Mouse (Mus musculus) neutrophil, adult 5-6 weeks (primary cell): ENCODE results near the gene Gm8113. TPM values are rescaled to one million over a fixed set of nuclear protein-coding genes. Genes with fewer than 3 reads are reported as not detected.
"Not testable (repeated sequence)": the region's sequence is repeated elsewhere in the genome, so short reads cannot be mapped to it uniquely, and the experiment has no call there.

Source experiments
- ATAC-seq: fragments of 151-379, 151-347 bp; 2 replicates; pipeline ENCODE4 v1.8.0; 2017; ENCODE audit warnings: mild to moderate bottlenecking, moderate TSS enrichment; ENCODE audit not compliant: insufficient number of reproducible peaks, poor library complexity, low FRiP score, severe bottlenecking; ENCODE audit errors: extremely low read depth
- total RNA-seq: library from RNA; stranded (forward); fragments of 200-1000 nt; gene quantifications from 2 replicates; pipeline ENCODE4 v1.2.3, GENCODE M21; 2017

Gene Gm8113
- not detected in 2 replicates for total RNA-seq

DNA sequence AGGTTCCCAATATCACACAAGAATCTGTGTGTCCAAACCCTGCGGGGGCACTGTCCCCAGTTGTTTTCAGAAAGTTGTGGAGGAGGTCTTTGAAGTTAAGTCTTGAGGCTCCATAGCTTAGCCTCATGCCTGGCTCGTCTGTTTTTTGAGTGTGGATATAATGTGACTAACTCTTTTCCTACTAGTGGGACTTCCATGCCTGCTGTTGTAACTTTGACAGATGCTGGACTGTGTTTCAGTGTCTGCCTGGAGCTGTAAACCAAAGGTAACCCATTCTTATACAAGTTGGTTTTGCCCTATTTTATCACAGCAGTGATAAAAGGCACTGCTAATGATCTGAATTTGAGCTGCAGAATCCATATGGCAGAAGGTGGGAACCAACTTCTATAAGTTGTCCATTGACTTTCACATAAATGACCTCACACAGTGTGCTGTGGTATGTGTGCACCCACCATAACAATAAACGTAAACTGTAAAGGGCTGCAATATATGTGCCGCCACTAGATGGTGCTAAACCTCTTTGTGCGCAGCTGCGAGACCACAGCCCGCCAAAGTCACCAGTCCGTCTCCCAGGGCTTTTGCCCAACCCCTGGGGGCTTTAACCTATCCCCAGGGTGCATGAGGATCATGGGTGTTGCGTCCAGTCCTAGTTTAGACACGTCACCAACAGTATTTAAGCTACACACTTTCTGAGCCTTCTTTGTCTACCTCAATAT lies at the start of gene Gm8113:
Gene Gm8113, plus strand, starts transcription at position 703 of the 716 bp plus-strand sequence.
- not testable (repeated sequence) for ATAC-seq

DNA sequence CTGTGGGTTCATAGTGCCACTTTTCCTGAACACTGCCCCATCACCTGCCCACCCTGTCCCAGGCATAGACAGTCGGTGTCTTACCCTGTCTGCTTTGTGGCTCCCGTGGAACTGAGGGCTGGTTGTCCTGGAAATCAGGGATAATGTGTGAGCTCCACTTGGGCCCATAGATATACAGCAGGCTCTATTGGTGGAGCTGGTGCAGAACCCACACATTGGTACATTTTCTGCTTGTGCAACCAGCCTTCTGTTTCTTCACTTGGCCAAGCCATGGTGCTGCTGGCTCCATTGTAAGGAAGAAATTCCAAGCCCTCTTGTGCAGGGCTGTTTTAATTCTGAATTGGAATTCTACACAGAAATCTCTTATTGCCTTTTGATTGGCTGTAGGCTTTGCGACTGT lies 49.8 kb upstream of the Gm8113 start, which contains the start of gene Ear1:
Gene Ear1, minus strand, starts transcription at position 101 of the 400 bp plus-strand sequence.
- not testable (repeated sequence) for ATAC-seq

DNA sequence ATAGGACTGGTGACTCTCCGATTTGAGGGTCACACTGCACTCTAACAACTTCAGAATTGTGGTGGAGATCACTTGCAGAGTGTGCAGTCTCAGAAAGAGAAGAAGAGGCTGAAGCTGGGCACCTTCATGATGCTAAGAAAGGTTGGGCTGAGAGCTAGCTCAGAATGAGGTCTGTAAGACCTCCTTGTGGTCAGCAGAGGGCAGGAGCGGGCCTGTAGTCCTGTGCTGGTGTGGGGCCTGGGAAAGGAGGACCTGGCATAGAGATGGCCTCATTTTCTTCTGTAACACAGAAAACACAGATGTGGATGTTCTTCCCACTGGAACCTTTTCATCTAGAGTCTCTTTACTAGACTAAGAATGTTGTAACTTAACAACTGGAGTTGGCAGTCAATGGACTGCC lies 47.4 kb upstream of the Gm8113 start:
- peak; percentile 69 for ATAC-seq

DNA sequence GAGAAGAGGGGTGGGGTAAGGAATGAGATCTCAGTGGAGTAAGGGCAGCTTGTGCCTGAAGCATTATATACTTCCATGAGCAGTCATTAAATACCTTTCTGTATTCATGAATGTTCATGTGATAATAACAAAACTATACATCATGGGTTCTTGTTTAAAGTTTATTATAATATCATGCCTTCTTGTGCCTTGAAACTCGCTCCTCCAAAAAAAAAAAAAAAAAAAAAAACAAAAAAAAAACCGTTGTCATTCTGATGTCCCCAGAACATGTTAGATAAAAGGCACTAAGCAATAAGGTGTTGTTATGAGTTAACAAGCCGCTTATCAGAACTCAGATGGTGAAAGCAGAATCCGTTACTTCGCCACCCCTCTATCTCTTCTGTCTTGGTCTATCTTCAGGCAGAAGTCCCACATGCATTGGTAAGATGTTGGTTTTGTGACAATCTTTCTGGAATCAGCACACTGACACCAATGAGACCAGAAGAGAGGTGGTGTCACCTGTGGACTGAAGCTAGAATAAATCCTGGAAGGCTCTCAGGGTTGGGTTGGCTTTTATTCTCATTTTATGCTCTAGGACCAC lies 45.1 kb upstream of the Gm8113 start:
- ATAC-seq, result not testable (repeated sequence)

DNA sequence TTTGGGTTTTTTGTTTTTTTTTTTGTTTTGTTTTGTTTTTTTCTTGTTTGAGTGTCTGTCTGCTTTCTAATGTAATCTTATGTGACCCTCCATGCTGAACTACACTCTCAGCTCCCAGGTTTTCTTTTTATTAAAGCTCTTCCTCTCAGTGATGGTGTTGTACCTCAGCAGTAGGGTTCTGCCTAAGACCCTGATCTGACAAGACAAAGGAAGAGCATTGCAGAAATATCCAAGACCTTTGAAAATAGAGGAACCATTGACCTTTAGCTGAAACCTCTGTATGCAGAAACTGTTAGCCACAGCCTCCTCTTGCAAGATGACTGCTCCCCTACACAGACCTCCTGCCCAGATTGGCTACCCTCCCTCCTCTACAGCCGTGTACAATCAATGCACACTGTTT lies 39.0 kb upstream of the Gm8113 start:
- ATAC-seq, result not testable (repeated sequence)

DNA sequence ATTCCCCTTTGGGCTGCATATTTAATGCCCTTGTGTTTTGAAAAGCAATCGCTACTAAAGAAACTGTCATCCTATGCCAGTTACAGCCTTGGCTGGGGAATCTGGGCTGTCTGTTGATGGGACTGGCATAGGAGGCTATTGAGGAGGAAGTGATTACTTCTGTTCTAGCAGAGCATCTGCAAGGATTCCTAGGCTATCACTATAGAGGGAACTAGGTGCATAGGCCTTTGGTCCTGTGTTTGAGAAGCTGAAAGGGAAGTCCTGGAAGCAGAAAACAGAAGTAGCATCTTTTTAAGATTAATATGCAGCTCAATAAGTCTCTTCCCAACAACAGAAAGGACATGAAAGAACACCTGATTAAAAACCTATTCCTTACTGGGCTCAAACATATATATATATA lies 33.9 kb upstream of the Gm8113 start:
- 0 out of 2 replicates have a peak, but pooled peaks have one; percentile 33 for ATAC-seq

DNA sequence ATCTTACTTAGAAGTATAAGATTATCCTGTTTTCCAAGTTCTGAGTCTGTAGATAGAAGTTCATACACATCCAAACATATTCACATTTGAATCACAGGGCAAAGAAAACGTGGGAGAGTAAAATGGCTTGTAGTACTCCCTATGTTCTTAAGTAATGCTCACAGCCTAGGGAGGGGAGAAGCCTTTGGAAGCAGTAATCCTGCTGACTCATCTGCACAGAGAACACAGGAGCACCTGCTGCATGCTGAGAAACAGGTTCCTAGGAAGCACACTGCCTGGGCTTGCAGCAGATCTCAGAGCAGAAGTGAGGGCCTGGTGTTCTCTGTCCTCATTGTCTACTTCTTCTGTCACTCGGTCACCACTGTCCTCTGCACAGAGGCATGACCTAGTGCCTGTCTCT lies 29.8 kb upstream of the Gm8113 start:
- not testable (repeated sequence) for ATAC-seq

DNA sequence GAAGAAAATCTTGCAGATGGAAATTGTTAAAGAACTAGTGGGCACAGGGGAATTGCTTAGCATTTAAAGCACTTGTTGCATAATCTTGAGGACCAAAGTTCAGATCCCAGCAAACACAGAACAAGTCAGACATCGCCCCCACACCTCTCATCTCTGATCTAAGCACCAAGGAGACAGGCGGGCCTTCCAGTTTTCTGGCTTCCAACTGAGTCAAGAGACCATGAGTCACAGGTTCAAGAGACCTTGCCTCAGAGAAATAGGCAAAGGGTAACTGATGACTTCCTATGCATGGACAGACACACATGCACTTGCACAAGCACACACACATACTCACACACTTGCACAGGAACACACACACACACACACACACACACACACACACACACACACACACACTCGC lies 26.6 kb upstream of the Gm8113 start:
- not testable (repeated sequence) for ATAC-seq

DNA sequence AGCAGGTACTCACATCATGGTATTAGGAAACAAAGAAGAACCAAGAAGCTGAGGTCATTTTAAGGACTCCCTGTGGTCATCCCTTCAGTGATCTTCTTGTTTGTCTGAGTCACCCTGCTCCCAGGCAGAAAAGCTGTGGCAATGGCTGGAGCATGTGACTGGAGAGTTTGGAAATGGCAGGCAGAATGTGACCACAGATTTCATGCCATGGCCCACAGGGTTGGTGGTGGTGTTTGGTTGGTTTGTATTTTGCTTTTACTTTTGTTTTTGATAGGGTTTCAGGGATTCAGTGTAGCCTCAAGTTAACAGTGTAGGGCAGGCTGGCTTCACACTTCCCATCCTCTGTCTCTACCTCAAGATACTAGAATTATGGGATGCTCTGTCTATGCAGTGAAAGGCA lies 7.0 kb upstream of the Gm8113 start:
- not testable (repeated sequence) for ATAC-seq

DNA sequence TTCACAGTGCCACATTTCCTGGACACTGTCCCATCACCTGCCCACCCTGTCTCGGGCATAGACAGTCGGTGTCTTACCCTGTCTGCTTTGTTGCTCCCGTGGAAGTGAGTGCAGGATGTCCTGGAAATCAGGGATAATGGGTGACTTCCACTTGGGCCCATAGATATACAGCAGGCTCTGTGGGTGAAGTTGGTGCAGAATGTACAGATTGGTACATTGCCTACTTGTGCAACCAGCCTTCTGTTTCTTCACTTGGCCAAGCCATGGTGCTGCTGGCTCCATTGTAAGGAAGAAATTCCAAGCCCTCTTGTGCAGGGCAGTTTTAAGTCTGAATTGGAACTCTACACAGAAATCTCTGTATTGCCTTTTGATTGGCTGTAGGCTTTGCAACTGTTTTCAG lies 1.7 kb upstream of the Gm8113 start, which contains the start of gene Ear10:
Gene Ear10, minus strand, starts transcription at position 101 of the 400 bp plus-strand sequence.
- ATAC-seq, result not testable (repeated sequence)

DNA sequence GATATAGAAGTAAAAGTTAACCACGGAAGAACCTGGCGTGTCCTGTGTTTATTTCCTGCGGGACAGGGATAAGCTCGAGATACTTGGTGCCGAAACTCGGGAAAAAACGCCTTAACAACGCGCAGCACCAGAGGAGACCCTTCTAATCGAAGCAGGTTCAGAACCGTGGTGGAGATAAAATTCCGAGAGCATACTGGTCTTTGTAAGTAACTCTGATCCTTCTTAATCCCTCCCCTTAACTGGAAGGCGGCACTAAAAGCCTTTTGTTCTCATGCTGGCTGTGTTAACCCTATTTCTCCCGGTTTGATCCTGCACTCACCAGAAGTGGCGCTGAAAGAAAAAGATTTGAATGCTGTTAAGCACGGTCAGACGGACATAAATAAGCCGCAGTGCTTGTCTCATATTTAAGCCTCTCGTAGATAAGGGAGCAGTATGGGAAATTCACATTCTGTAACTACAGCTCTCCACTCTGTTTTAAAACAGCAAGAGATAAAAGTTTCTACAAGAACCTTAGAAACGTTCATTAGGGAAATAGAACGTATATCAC lies 287 bp downstream of the Gm8113 start:
- ATAC-seq, result not testable (repeated sequence)

DNA sequence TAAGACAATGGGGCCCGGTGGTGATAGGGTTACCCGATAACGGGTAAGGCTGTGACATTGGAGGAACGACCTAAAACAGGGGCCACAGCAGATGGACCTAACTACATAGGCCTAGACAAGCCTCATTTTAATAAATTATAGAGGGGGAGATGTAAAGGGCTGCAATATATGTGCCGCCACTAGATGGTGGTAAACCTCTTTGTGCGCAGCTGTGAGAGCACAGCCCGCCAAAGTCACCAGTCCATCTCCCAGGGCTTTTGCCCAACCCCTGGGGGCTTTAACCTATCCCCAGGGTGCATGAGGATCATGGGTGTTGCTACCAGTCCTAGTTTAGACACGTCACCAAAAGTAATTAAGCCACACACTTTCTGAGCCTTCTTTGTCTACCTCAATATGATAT lies 7.8 kb downstream of the Gm8113 start:
- ATAC-seq, result not testable (repeated sequence)

DNA sequence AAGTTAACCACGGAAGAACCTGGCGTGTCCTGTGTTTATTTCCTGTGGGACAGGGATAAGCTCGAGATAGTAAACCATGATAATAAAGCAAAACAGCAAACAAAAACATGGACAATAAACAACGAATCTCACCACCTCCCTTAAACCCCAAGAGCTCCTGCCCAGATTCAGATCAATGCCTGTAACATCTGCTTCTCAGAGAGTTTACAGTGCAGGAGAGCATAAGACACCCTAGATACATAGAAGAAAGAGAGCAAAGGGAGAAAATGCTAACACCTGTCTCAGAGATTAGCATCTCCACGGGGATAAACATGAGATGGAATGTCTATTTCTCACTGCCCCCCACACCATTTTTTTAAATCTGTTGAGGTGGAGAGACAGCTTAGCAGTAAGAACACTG lies 8.2 kb downstream of the Gm8113 start:
- not testable (repeated sequence) for ATAC-seq

DNA sequence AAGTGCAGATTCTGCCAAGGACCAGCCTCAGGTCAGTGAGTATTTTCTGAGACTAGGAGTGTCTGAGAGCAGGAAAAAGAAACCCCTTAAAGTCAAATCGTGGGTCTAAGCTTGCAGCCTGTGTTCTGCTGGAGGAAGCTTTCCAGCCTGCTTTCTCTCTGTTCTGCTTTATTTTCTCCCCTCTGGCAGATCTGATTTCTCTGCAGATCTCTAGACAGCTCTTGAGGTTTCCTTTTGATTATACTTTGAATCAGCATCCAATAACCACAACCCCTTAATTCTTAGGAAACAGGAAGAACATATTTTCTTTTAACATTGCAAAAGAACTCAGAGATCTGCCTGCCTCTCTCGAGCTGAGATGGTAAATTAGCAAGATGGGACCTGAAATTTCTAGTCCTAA lies 28.2 kb downstream of the Gm8113 start:
- not testable (repeated sequence) for ATAC-seq

DNA sequence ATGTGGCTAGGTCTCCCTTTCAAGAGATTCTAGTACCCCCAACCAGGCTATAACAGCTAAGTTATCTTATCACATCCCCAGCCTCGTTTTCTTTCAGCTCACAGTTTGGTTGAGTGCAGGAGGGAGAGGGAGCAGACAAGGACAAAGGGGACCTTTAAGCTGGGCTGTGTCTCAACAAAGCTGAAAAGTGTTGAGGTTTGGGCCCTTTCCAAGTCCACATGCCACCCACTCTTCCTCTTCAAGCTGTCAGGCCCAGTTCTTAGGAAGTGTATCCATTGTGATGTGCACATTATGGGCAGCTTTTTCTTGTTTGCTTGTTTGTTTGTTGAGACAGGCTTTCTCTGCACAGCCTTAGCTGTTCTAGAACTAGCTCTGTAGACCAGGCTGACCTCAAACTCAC lies 29.9 kb downstream of the Gm8113 start:
- not testable (repeated sequence) for ATAC-seq

DNA sequence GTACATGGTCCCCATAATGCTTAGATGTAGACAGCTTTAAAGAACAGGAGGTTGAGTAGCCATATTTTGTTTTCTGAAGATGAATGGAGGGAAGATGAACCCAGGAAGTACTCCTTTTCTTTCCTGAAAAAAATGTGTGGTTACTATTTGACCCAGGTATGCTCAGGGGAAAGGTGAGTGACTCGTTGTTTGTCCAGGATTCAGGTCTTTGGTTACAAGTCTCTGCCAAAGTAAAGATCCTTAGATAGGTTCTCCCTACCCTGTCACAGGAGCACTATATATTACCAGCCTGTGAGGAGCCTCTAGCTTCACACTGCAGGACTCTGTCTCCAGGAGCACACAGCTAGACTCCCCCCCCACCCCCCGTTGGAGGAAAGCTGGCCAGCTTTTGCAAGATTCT lies 31.6 kb downstream of the Gm8113 start, which contains the start of gene Ang5:
Gene Ang5, plus strand, starts transcription at position 301 of the 400 bp plus-strand sequence.
- ATAC-seq, result not testable (repeated sequence)
